Mouse (Mus musculus) heart, embryonic 14.5 days (tissue): ENCODE measurements around the gene Sec22b. TPM values are rescaled to one million over a fixed set of nuclear protein-coding genes. Genes with fewer than 3 reads are reported as not detected.

ENCODE experiments used
- ATAC-seq: fragments of 200-750 bp; cut with Nextera tagmentation; 2 replicates; pipeline ENCODE4 v1.8.0; 2017; ENCODE audit warnings: low read depth, moderate TSS enrichment; ENCODE audit not compliant: insufficient number of reproducible peaks, insufficient read depth, low FRiP score
- H3K27ac ChIP-seq, 2 experiments: fragments of 200-500 bp in 1 of 2; fragments of 300-500 bp in 1 of 2; sonication (generic) in 1 of 2; replicated peaks in 1 of 2; 2 replicates each; pipeline ENCODE4 v1.5.1; 2012 to 2014; ENCODE audit warnings: low read depth in 2 of 2, low read length in 2 of 2, control low read depth in 1 of 2, mild to moderate bottlenecking in 1 of 2, mixed read lengths in 1 of 2; ENCODE audit not compliant: control insufficient read depth in 1 of 2, insufficient read depth in 1 of 2
- H3K27me3 ChIP-seq: fragments of 300-500 bp; sonication (generic); 2 replicates; pipeline ENCODE4 v1.6.1; 2014; ENCODE audit warnings: mild to moderate bottlenecking, low read length, control low read depth; ENCODE audit not compliant: control insufficient read depth, insufficient read depth
- H3K36me3 ChIP-seq: fragments of 300-500 bp; sonication (generic); 2 replicates; pipeline ENCODE4 v1.6.1; 2014; ENCODE audit warnings: mild to moderate bottlenecking, control low read depth, low read length, mixed read lengths; ENCODE audit not compliant: control insufficient read depth, insufficient read depth
- H3K4me1 ChIP-seq, 2 experiments: fragments of 200-500 bp in 1 of 2; fragments of 300-500 bp in 1 of 2; sonication (generic) in 1 of 2; 2 replicates each; pipeline ENCODE4 v1.6.1; 2012 to 2014; ENCODE audit warnings: low read length in 2 of 2, control low read depth in 1 of 2, mixed read lengths in 1 of 2; ENCODE audit not compliant: control insufficient read depth in 2 of 2, insufficient read depth in 2 of 2
- H3K4me2 ChIP-seq: fragments of 300-500 bp; sonication (generic); 2 replicates; pipeline ENCODE4 v1.6.1; 2014; ENCODE audit warnings: mild to moderate bottlenecking, low read length
- H3K4me3 ChIP-seq, 2 experiments: fragments of 200-500 bp in 1 of 2; fragments of 300-500 bp in 1 of 2; sonication (generic) in 1 of 2; 2 replicates each; pipeline ENCODE4 v1.5.1; 2012 to 2014; ENCODE audit warnings: low read length in 2 of 2, mild to moderate bottlenecking in 2 of 2, control low read depth in 1 of 2, low read depth in 1 of 2, moderate library complexity in 1 of 2; ENCODE audit not compliant: control insufficient read depth in 1 of 2, insufficient read depth in 1 of 2
- H3K9ac ChIP-seq: fragments of 300-500 bp; sonication (generic); 2 replicates; pipeline ENCODE4 v1.6.1; 2014; ENCODE audit warnings: mild to moderate bottlenecking, low read length
- H3K9me3 ChIP-seq: fragments of 300-500 bp; sonication (generic); 2 replicates; pipeline ENCODE4 v1.6.1; 2016; ENCODE audit warnings: low read length, control low read depth; ENCODE audit not compliant: control insufficient read depth
- WGBS: fragments of 180-500 bp; shearing (Covaris S2); extraction: QIAGEN DNeasy Blood & Tissue Kit; methylation state at CpG from one replicate; pipeline ENCODE4 v1.1.7; 2014; 5-methylcytosine and 5-hydroxymethylcytosine counted together
- polyA plus RNA-seq: library from polyadenylated mRNA; unstranded; fragments of >200 nt; fragmentation: Nextera tagmentation; extraction: Ambion mirVana; gene quantifications from 2 replicates; pipeline ENCODE4 v1.2.1, GENCODE M21; 2014

The Sec22b gene
- polyA plus RNA-seq, 1 experiment from 2014 or later, result 136 TPM

DNA sequence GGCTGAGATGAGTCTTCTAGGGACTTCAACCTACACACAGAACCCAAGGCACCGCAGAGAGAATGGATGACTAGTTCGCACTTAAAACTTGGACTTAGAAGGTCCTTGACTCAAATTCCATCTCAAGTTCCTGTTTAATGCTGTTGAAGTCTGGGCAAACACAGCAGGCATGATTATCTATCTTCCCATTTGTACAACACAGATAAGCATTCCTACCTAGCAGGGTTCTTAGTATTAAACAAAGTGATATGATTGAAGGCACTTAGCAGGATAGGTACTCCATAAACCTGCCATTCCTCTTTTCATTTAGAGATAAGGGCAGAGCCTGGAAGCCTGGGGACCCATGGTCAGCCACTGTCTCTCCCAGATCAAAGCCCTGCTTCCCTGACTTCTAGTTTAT is 67.2 kb downstream of the Sec22b start:
- Histone ChIP-seq H3K9ac (no peak overlapping the region), H3K27ac (no peak overlapping the region), H3K36me3 (no peaks in the 10 kb centered on the region), H3K4me1 (peaks cover 5 to 9% of the 10 kb centered on the region in 2 experiments), H3K9me3 (no peaks in the 10 kb centered on the region), H3K4me3 (no peak overlapping the region), H3K27me3 (0 out of 2 replicates have a peak, but pooled peaks cover 14% of the 10 kb centered on the region), H3K4me2 (no peak overlapping the region)
- ATAC-seq, result no peak
- 32% methylated on average over 2 of the region's 2 CpGs for WGBS

DNA sequence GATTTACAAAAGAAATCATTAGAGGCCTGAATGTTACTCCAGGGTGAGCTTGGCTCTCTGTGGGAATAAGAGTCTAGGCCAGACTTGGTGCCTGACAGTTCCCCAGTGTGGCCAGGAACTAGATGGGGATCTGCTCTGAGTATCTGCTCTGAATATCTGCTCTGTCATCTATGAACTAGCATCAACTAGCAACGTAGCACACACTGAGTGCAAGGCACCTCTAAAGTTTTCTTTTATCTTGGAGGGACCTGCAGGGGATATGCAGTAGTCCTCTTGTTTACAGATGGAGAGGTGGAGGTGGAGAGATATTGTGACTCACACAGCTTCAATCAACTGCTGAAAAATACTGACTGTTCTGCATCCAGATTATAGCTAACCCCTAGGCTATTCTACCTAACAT is 68.0 kb downstream of the Sec22b start:
- ATAC-seq, result no peak
- Histone ChIP-seq H3K36me3 (no peaks in the 10 kb centered on the region), H3K27me3 (0 out of 2 replicates have a peak, but pooled peaks cover 14% of the 10 kb centered on the region), H3K4me1 (peaks cover 5 to 9% of the 10 kb centered on the region in 2 experiments), H3K9ac (no peak overlapping the region), H3K4me2 (no peak overlapping the region), H3K9me3 (no peaks in the 10 kb centered on the region), H3K4me3 (no peak overlapping the region), H3K27ac (no peak overlapping the region)
- WGBS, result 61% methylated on average over 1 of the region's 1 CpGs

- WGBS, result 48% methylated on average over 7 of the region's 7 CpGs
- no peak overlapping the region for H3K4me2 ChIP-seq
- no peak overlapping the region for H3K27ac ChIP-seq
Measured at GRCm38 (mm10) chr3:97971117-97971516, 70.1 kb downstream of the Sec22b start.

DNA sequence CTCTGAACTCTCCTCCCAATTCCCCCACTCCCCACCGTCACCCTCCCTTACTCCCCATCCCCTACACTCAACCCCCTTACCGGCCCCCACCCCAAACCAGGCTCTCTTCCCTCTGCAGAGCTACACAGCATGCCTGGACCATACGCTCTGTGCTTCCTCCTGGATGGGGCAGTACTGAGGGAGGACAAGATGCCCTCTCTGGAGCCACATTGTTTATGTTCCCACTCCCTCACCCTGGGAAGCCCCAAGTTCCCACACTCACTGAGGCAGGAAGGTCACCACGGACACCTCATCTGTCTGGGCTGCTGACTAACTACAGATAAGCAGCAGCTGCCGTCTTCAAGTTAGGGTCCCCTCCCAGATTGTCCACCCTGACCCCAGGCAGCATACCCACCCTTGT is 71.2 kb downstream of the Sec22b start:
- no peaks in the 10 kb centered on the region for H3K4me1 ChIP-seq
- 36% methylated on average over 5 of the region's 5 CpGs for WGBS
- no peak for ATAC-seq
- H3K36me3 ChIP-seq, result no peaks in the 10 kb centered on the region
- 0 out of 2 replicates have a peak, but pooled peaks cover 17% of the 10 kb centered on the region for H3K27me3 ChIP-seq
- no peak overlapping the region for H3K4me2 ChIP-seq
- H3K27ac ChIP-seq, result no peak overlapping the region
- no peak overlapping the region for H3K9ac ChIP-seq
- H3K4me3 ChIP-seq, result no peak overlapping the region
- no peaks in the 10 kb centered on the region for H3K9me3 ChIP-seq

More at GRCm38 (mm10) chr3:97971117-97971516, 70.1 kb downstream of the Sec22b start:
- Histone ChIP-seq H3K9me3 (no peaks in the 10 kb centered on the region), H3K27me3 (0 out of 2 replicates have a peak, but pooled peaks cover 14% of the 10 kb centered on the region), H3K36me3 (no peaks in the 10 kb centered on the region), H3K4me3 (no peak overlapping the region), H3K4me1 (no peaks in the 10 kb centered on the region), H3K9ac (no peak overlapping the region)
- no peak for ATAC-seq

DNA sequence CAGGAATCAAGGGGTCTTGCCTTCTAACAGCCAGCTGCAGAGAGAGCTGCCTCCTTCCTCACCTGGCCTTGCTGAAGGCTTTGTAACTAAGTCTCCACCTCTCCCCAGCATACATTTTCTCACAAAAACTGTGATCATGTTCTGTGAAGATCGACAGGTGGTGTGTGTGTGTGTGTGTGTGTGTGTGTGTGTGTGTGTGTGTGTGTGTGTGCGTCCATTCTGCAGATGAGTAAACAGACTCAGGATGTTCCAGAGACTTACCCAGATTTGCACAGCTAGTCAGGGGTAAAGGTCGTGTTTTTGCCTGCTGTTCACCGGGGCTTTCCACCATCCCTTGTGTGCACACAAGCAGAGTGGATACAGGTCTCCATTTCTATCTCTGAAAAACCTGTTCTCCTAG is 71.7 kb downstream of the Sec22b start:
- Histone ChIP-seq H3K9me3 (no peaks in the 10 kb centered on the region), H3K4me2 (no peak overlapping the region), H3K27me3 (0 out of 2 replicates have a peak, but pooled peaks cover 17% of the 10 kb centered on the region), H3K4me3 (no peak overlapping the region), H3K27ac (no peak overlapping the region), H3K4me1 (no peaks in the 10 kb centered on the region), H3K36me3 (no peaks in the 10 kb centered on the region), H3K9ac (no peak overlapping the region)
- WGBS, result 64% methylated on average over 4 of the region's 4 CpGs
- ATAC-seq, result no peak

Other genes with a start within 250 kb of the Sec22b start
- 14.1 and 14.4 TPM in 2 replicates for gene Prkab2, start 243.0 kb upstream of the Sec22b start, polyA plus RNA-seq
- not detected in 2 replicates for gene Gm17651, start 226.5 kb upstream of the Sec22b start, polyA plus RNA-seq
- 99.4 and 112 TPM in 2 replicates for gene Pde4dip, start 12.5 kb upstream of the Sec22b start, polyA plus RNA-seq
- gene Notch2, start 112.3 kb downstream of the Sec22b start, polyA plus RNA-seq, result 12.2 and 14.5 TPM in 2 replicates